30 mouse cellular contexts compared by ENCODE assay signal in the genomic region with DNA sequence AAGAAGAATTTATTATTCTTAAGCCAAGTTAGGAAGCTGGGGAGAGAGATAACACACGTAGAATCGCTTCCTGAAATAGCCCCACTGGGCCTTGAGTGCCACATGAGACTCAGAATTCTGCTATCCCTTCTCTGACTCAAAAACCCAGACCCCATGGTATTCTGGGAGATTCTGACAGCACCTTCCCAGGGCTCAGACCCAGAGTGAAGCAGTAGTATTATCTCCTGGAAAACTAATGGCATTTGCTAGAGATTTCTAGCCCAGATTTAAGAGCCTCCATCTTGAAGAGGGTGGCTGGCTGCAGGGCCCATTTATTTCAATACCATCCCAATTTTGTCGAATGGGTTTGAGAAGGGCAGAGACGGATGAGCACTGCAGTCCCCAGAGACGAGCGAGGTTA. TPM values are rescaled to one million over a fixed set of nuclear protein-coding genes. Genes with fewer than 3 reads are reported as not detected.
DNase-seq lines count a peak whose midpoint lies in the region; ATAC-seq lines count a peak whose summit lies in the region.
"Had no signal": no experiment of that assay in that cellular context is flagged by ENCODE, and none has a peak within 500 bp of the region (broad histone marks: within the 10 kb centered on the region; RNA-seq: fewer than 3 reads in every experiment).

No protein-coding gene starts in this region.

- no peak for ATAC-seq in heart, embryonic 16.5 days (replicated peaks; ENCODE audit: extremely low read depth, insufficient read depth, low FRiP score)
- no peak for ATAC-seq in intestine, embryonic 14.5 days (replicated peaks; ENCODE audit: low FRiP score, low TSS enrichment, low read depth)
- no peak for ATAC-seq in intestine, embryonic 15.5 days
- ATAC-seq: forebrain, postnatal 0 days; inflammation-experienced regulatory T-cells, adult 6 months; lung, postnatal 0 days; Patski had no signal

- H3K27me3 ChIP-seq in heart, embryonic 16.5 days (ENCODE audit: control insufficient read depth, insufficient read depth, low read length): no peaks in the 10 kb centered on the region
- H3K27me3 ChIP-seq in intestine, embryonic 14.5 days (replicated peaks; ENCODE audit: control insufficient read depth, insufficient read depth, low read length): no peaks in the 10 kb centered on the region
- no peaks in the 10 kb centered on the region for H3K27me3 ChIP-seq in intestine, embryonic 15.5 days (replicated peaks)
- H3K27me3 ChIP-seq: forebrain, embryonic 12.5 days; limb, embryonic 15.5 days; Patski had no signal

- H3K4me1 ChIP-seq in heart, embryonic 16.5 days (ENCODE audit: control insufficient read depth, insufficient read depth, low read length): peaks cover 74% of the 10 kb centered on the region
- H3K4me1 ChIP-seq in intestine, embryonic 14.5 days (replicated peaks; ENCODE audit: control insufficient read depth, insufficient read depth, low read length): peaks cover 56% of the 10 kb centered on the region
- H3K4me1 ChIP-seq in intestine, embryonic 15.5 days (replicated peaks): peaks cover 55% of the 10 kb centered on the region
- H3K4me1 ChIP-seq: megakaryocyte, embryonic 14.5 days had no signal

- no peak overlapping the region for H3K9ac ChIP-seq in heart, embryonic 16.5 days (ENCODE audit: low read length)
- no peak overlapping the region for H3K9ac ChIP-seq in intestine, embryonic 14.5 days (ENCODE audit: low read length)
- H3K9ac ChIP-seq in intestine, embryonic 15.5 days: no peak overlapping the region
- H3K9ac ChIP-seq: forebrain, embryonic 12.5 days; forebrain, postnatal 0 days; limb, embryonic 15.5 days; liver, embryonic 13.5 days had no signal

- intact Hi-C loops in heart, postnatal 25 days (cut with DNase I): no loop called here
- intact Hi-C loops in heart, postnatal 14 days (cut with DNase I): no loop called here

- no peaks in the 10 kb centered on the region for H3K36me3 ChIP-seq in heart, embryonic 16.5 days (ENCODE audit: control insufficient read depth, insufficient read depth)
- H3K36me3 ChIP-seq in intestine, embryonic 14.5 days (ENCODE audit: control insufficient read depth, insufficient read depth, low read length): peaks cover 6% of the 10 kb centered on the region; the same call in 1 of the 2 replicates
- no peaks in the 10 kb centered on the region for H3K36me3 ChIP-seq in intestine, embryonic 15.5 days
- H3K36me3 ChIP-seq: forebrain, embryonic 12.5 days; liver, embryonic 13.5 days had no signal

- peak; percentile 73 for DNase-seq in heart, adult 11 months
- no peak for DNase-seq in heart, postnatal 25 days (ENCODE audit: low spot score)
- no peak for DNase-seq in heart, postnatal 14 days
- DNase-seq in intestine, embryonic 14.5 days (ENCODE audit: low spot score): peak; percentile 32
- peak; percentile 7 for DNase-seq in neural tube, embryonic 10.5 days (ENCODE audit: extremely low spot score, low spot score)
- no peak for DNase-seq in kidney, adult 11 months
- DNase-seq: adrenal gland, postnatal 10 days; cerebellum, adult 8-10 months; cerebellum, postnatal 25 days; forebrain, postnatal 0 days; gastrocnemius, postnatal 14 days; kidney, adult 8-10 months; kidney, postnatal 4 days; liver, embryonic 13.5 days; lung, postnatal 4 days; midbrain, embryonic 14.5 days; thymus, postnatal 4 days had no signal

- no peaks in the 10 kb centered on the region for H3K9me3 ChIP-seq in heart, embryonic 16.5 days (replicated peaks; ENCODE audit: control insufficient read depth, low read length)
- no peaks in the 10 kb centered on the region for H3K9me3 ChIP-seq in intestine, embryonic 14.5 days (ENCODE audit: control insufficient read depth, low read length)
- H3K9me3 ChIP-seq in intestine, embryonic 15.5 days: no peaks in the 10 kb centered on the region
- H3K9me3 ChIP-seq: forebrain, embryonic 12.5 days; limb, embryonic 15.5 days; liver, embryonic 13.5 days had no signal

- no peak overlapping the region for H3K4me2 ChIP-seq in heart, embryonic 16.5 days (ENCODE audit: low read depth, low read length)
- H3K4me2 ChIP-seq in intestine, embryonic 14.5 days (ENCODE audit: low read length): no peak overlapping the region
- no peak overlapping the region for H3K4me2 ChIP-seq in intestine, embryonic 15.5 days (replicated peaks)
- H3K4me2 ChIP-seq: forebrain, embryonic 12.5 days; limb, embryonic 15.5 days; liver, embryonic 13.5 days had no signal

- H3K4me3 ChIP-seq in heart, embryonic 16.5 days (ENCODE audit: low read length): no peak overlapping the region
- no peak overlapping the region for H3K4me3 ChIP-seq in intestine, embryonic 14.5 days (ENCODE audit: low read depth, low read length)
- no peak overlapping the region for H3K4me3 ChIP-seq in intestine, embryonic 15.5 days (replicated peaks)
- H3K4me3 ChIP-seq: erythroblast, embryonic 14.5 days; forebrain, embryonic 12.5 days; limb, embryonic 15.5 days; liver, embryonic 13.5 days; megakaryocyte, embryonic 14.5 days had no signal

- 55% methylated on average over 6 of the region's 6 CpGs for WGBS in heart, embryonic 16.5 days
- 80% methylated on average over 6 of the region's 6 CpGs for WGBS in intestine, embryonic 14.5 days
- WGBS in intestine, embryonic 15.5 days: 72% methylated on average over 6 of the region's 6 CpGs

- H3K27ac ChIP-seq in heart, embryonic 16.5 days (ENCODE audit: low read length): peak overlapping the region; percentile 36
- no peak overlapping the region for H3K27ac ChIP-seq in intestine, embryonic 14.5 days (ENCODE audit: low read depth)
- no peak overlapping the region for H3K27ac ChIP-seq in intestine, embryonic 15.5 days
- H3K27ac ChIP-seq: forebrain, embryonic 12.5 days; kidney, postnatal 0 days; liver, embryonic 13.5 days had no signal

RNA-seq across cellular contexts. Expression of gene Kirrel, which starts 6.9 kb away (rescaled TPM):
- 1 to 10 TPM; 7.1 to 8.4 TPM for total RNA-seq in heart, postnatal 25 days (2021)
- 7.6 and 10.2 TPM in 2 replicates for polyA plus RNA-seq in heart, embryonic 16.5 days (2015; fragmentation: Nextera tagmentation; extraction: Ambion mirVana)
- 1 to 10 TPM; 8.8 to 9.9 TPM for total RNA-seq in heart, postnatal 14 days (2021)
- 10.1 and 10.8 TPM in 2 replicates for polyA plus RNA-seq in intestine, embryonic 14.5 days (2014; fragmentation: Nextera tagmentation; extraction: Ambion mirVana)
- 11.0 and 11.8 TPM in 2 replicates for polyA plus RNA-seq in intestine, embryonic 15.5 days (2015; fragmentation: Nextera tagmentation; extraction: Ambion mirVana)
- total RNA-seq: granulocyte monocyte progenitor cell, adult 5-6 weeks; MEL; monocyte, adult 5-6 weeks had no signal
- polyA plus RNA-seq: erythroblast, embryonic 14.5 days; inflammation-experienced regulatory T-cells, adult 6 months had no signal

Comparison
In these comparisons a context has a peak if more than half of its experiments do, and no peak if none do; other contexts are left out.
1. DNase-seq: peak in heart, adult 11 months (single experiment), intestine, embryonic 14.5 days (single experiment) and neural tube, embryonic 10.5 days (single experiment); none in heart, postnatal 25 days (single experiment), heart, postnatal 14 days (0 of 2) and kidney, adult 11 months (single experiment).